Mouse (Mus musculus): ENCODE measurements around the gene Med27. TPM values are rescaled to one million over a fixed set of nuclear protein-coding genes. Genes with fewer than 3 reads are reported as not detected.

Med27 gene
- polyA plus RNA-seq (2015; fragmentation: Illumina TruSeq; extraction: RNeasy Lipid Tissue Mini Kit (QIAGEN cat#74804); ENCODE audit: low read depth, low replicate concordance), result 33.3 TPM

DNA sequence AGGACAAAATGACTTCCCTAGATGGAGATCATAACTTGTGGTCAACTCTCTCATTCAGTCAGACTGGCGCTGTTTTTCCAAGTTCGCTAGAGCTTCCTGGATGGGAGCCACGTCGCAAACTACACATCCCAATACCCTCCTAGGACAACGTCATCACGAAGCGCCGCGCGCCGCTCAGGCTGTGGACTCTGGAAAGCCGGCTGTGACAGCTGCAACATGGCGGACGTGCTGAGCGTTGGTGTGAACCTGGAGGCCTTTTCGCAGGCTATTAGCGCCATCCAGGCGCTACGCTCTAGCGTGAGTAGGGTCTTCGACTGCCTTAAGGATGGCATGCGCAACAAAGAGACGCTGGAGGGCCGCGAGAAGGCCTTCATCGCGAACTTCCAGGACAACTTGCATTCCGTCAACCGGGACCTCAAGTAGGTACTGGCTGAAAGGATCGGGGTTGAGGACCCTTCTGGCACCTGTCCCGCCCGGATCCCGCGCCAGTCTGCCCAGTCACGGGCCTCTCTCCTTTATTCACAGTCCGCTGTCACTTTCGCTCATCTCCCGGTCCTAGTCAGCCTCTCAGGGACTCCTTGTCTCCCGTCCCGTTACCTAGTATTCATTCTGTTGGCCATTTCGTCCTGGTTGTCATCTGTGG lies at the start of gene Med27:
Gene Med27, plus strand, starts transcription at position 191 of the 643 bp plus-strand sequence.

Other genes starting within 250 kb of the Med27 start
- 19.4 TPM for gene Setx, start 222.6 kb upstream of the Med27 start, polyA plus RNA-seq (2015; fragmentation: Illumina TruSeq; extraction: RNeasy Lipid Tissue Mini Kit (QIAGEN cat#74804); ENCODE audit: low read depth, low replicate concordance)
- gene Ntng2, start 93.8 kb upstream of the Med27 start, polyA plus RNA-seq (2015; fragmentation: Illumina TruSeq; extraction: RNeasy Lipid Tissue Mini Kit (QIAGEN cat#74804); ENCODE audit: low read depth, low replicate concordance), result 25.8 TPM